Mouse (Mus musculus): Measurements from ENCODE around the gene Dnaja3. TPM values are rescaled to one million over a fixed set of nuclear protein-coding genes. Genes with fewer than 3 reads are reported as not detected.

Gene Dnaja3
- total RNA-seq (2022) = 10 to 100 TPM; 59.6 to 68.7 (median 64.4) TPM

DNA sequence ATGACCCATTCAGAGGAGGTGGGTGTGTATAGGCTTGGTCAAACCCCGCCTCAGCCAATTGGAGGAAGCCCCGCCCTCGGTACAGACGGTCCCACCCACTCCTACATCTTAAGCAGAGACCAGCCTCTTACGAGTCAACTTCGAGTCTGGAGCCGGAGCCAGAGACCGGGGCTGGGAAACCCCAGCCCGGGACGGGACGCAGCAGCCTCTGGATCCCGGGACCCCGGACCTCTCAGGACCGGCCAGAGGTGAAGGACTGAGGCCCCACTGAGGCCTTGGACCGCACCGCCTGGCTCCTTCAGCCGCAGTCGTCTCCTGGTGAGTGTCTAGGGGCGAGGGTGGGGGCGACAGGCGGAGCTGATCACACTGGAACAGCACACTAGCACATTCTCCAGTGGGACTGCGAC lies at the start of gene Dnaja3, which contains the start of gene Vasn:
Dnaja3 (plus strand) TSS at position 159 of the 407 bp plus-strand sequence.
Vasn (plus strand) TSS at position 111 of the 407 bp plus-strand sequence.
- peak; percentile 58 to 72 for DNase-seq (ENCODE audit: low spot score in 2 of 2)

DNA sequence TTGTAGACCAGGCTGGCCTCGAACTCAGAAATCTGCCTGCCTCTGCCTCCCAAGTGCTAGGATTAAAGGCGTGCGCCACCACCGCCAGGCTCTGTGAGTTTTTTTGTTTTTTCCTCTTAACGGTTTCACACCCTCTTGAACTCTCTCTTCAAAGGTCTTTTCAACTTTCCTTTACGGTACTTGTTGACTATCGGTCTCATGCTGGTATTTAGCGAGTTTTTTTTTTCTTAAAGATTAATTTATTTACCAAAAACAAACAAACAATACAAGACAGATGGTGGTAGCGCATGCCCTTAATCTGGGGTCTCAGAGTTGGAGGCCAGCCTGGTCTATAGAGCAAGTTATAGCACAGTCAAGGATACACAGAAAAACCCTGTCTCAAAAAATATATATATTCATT lies 49.6 kb upstream of the Dnaja3 start:
- DNase-seq (ENCODE audit: low spot score in 2 of 2) = no peak

DNA sequence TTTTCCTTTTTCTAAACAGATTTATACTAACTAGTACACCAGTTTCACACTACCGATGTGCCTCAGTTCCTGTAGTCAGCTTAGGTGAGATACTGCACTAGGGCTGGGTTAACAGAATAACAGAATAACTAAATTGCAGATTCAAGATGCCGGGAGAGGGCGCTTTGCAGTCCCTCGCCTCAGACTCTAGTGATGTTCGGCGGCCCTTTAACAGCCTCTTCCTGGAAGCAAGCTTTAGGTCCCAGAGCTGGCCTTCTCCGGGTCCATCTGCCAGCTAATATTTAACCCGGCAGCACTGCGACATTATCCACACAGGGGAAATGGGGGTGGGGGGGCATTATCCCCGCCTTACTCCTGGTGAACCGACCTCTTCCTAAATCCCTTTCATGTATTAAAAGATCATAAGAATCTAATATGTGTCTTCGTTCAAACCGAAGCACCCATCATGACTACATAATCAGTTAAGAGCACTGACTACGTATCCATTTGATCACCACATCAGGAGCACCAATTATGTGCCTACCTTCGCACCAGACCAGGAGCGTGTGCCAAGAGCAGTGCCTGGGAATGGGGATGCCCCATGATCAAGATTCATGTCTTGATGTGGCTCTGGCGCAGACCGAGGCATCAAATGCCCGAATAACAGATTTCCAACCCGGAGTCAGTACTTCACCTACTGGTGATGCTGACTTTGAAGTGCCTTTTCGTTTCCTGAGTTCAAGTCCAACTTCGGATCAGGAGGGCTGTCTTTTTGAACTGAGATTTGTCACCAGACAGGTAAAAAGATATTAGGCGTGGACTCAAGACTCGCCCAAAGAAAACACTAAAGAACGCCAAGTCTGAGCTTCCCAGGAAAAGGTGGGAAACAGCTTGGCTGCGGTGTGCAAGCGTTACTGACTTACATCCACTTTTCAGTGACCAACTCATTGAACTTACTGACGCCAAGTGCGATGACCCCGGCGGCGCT lies 46.6 kb upstream of the Dnaja3 start:
- DNase-seq (ENCODE audit: low spot score in 2 of 2) = peak in 1 of 2 experiments; percentile 41

DNA sequence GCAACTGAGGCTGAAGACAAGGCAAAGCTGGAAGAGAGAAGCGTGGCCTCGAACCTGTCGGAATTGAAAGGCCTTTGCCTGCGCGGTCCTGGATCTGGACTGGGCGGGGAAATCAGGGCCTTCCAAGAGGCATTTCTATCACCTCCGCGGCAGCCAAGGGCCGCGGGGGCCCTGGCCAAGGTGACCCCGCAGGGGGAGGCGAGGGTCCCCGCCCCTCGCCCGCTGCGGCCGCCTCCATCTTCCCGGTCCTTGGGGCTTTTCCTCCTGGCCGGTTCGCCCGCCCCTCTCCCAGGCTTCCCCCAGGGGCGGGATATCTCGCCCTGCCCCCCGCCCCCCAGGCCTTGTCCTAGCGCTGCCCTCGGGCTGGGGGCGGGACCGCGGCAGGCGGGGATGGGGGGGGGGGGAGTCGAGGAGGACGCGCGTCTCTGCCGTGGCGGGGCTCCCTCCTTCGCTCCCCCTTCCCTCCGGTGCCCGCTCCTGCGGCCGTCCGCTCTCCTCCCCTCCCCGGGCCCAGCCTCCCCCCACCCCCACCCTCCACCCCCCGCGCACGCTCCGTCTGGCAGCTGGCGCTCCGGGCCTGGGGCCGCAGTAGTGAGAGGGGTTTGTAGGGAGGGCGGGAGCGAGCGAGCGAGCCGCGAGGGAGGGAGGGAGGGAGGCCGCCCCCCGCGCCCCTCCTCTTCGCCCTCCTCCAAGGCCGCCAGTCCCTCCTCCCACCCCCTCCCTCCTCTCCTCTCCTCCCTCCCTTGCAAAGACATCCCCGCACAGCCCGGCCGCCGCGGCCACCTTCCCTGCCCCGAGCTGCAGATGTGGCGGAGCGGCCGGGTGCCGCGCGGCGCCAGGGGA lies 45.6 kb upstream of the Dnaja3 start, which contains the start of gene Glis2:
Glis2 (plus strand) TSS at position 743 of the 843 bp plus-strand sequence.
- DNase-seq (ENCODE audit: low spot score in 2 of 2) = no peak

DNA sequence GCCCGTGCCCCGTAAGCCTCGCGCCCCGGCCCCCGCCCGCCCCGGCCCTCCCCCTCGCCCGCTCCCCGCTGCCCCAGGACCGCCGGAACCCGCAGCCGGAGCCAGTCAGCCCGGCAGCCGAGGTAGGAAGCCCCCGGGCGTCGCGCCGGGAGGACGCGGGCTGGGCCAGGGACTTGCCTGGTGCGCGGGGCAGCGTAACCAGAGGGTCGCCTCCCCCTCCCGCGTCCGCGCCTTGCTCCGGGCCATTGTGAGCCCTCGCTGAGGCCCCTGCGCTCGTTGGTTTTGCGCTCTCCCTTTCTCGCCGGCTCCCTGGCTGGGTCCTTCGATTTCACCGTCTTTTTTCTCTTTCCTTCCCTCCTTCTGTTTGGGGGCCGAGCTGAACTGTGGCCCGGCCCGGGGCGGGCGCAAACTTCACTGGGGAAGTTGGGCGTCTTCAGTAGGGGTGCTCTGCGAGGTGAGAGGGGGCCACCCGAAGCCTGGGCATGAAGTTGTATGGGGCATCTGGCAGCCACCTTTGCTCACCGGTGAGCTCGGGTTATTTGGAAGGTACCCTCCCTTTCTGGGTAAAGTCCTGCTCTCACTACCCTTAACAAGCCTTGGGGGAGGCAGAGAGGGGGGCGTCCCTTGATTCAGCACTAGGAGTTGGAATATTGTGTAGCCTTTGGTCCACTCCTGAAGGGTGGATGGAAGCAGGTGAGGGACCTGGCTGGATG lies 44.8 kb upstream of the Dnaja3 start:
- DNase-seq (ENCODE audit: low spot score in 2 of 2) = no peak

DNA sequence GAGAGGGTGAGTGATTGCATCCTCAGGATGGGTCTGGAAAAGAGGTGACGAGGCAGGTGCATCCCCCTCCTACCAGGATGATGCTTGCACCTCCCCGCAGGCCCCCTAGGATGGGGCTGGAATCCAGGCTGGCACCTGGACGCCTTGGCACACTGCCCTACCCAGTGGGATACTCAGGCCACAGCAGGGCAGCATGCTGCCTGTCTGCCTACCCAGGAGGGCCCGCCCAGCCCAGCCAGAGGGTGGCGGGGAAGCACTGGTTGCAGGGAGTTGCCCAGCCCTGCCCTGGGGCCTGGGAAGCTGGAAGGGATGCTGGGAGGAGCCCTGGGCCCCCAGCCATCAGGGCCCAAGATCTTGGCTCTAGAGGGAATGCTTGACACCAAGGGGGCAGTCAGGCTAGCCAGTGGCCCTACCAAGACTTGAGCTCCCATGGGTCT lies 44.2 kb upstream of the Dnaja3 start:
- no peak for DNase-seq (ENCODE audit: low spot score in 2 of 2)

DNA sequence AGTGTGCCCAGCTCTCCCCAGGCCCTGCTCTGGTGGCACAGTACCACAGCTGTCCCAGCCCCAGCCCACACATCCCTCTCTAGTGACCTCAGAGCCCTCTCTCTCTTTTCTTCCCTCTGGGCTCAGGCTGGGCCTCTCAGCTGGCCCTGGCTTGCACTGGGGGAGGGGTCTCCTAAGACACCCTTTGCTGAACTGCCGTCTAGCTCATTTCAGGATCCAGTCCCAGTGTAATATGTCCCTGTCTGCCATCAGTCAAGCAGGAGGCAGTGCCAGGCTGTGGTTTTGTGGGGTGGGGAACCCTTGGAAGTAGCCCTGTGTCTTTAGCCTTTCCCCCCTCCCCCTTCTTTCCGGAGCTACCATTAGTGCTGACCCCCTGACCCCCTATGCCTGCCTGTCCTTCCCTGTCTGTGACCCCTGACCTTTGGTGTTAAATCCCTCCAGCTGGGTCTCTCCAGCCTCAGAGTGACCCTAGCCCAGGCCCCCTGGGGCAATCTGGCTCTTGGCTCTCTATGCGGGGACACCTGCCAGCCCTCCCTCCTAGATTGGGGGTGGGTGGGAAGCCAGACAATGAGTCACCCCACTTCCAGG lies 43.6 kb upstream of the Dnaja3 start:
- no peak for DNase-seq (ENCODE audit: low spot score in 2 of 2)

DNA sequence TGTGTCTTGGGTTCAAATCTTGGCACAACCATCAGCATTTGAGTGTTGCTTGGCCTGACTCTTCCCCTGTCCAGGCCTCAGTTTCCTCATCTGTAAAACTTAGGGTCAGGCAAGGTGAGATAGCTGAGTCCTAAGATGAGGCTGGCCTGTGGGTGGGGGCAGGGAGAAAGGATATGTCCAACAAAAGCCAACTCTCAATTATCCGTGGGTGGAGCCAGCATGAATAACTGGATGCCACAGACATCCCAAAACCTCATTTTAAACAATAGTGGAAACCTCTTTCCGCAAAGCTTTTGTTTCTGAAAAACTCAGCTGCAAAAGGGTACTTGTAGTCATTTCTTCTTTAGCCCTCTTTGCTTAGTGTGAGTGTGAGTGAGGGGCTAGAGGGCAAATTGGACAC lies 43.0 kb upstream of the Dnaja3 start:
- DNase-seq (ENCODE audit: low spot score in 2 of 2) = no peak

DNA sequence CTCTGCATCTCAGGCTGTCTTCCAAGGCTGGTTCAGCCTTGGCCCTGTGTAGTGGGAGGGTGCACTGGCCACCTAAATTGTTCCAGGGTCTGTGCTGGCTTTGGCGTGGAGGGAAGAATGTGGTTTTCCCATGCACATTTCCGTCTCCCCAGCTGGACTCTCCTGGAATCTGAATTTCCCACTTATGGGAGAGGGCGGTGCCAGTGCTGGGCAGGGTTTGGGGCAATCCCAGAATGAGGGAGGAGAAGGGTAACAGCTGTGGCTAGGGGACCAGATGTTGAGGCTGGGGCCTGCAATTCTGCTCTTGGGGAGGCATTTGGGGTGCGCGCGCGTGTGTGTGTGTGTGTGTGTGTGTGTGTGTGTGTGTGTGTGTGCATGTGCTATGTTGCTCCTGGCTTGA lies 42.5 kb upstream of the Dnaja3 start:
- DNase-seq (ENCODE audit: low spot score in 2 of 2) = no peak

DNA sequence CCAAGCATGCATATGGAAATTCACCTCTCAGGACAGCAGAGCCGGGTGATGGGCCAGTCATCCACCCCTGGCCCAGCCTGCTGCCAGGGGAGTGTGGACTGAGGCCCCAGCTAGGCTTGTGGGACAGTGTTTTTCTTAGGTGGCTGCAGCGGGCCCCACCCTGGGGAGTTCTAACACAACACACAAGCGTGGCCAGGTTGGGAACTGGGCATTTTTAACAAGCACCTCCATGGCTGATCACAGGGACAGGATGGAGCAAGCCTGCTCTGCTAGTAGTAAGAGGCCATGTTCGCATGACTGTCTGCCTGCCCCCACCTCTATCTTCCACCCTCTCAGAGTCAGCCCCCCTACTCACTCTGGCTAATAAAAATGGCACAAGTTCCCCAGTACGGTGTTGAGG lies 41.7 kb upstream of the Dnaja3 start:
- no peak for DNase-seq (ENCODE audit: low spot score in 2 of 2)

DNA sequence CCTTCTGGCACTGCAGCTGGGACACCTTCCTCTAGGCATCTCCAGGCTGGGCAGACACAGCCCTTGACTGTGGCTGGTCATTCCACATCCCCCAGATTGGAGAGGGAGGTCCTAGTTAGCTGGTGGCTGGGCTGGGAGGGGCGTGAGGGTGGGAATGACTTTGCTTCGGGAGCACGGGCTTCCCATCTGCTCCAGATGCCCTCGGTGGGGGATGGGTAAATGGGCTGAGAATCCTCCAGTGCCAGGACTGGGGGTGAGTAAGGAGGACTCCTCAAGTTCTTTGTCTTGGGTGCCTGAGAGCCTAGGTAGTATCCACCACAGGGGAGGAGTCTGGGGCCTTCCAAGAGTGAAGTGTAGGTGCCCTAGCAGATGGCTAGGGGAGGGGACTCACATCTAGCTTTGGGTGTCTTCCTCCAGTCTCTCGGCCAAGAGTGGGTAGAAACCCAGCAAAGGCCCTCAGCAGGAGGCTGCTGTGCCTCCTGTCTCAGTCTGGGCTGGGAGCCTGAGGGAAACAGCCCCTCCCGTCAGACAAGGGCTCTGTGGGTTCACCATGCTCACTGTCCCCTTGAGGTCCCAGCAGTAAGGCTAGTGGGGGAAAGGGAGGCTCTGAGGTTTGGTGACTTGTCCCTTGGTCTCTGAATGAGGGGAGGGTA lies 40.8 kb upstream of the Dnaja3 start:
- no peak for DNase-seq (ENCODE audit: low spot score in 2 of 2)

DNA sequence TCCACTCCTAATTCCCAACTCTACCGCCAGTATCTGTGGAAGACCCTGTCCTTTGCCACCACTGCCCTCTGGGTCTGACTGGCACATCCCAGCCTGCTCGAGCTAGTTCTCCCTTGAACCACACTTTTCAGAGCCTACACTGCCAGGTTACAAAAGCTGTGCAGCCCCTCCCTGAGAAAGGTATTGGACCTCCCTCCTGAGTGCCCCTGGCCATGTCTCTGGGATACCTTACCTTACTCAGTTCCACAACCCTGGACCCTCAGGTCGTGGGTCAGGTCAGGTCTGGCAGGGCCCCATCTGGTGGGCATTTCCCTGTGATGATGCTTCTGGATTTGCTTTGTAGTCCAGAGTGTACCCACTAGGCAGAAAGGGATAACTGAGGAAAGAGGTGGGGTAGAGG lies 40.2 kb upstream of the Dnaja3 start:
- DNase-seq (ENCODE audit: low spot score in 2 of 2) = no peak

DNA sequence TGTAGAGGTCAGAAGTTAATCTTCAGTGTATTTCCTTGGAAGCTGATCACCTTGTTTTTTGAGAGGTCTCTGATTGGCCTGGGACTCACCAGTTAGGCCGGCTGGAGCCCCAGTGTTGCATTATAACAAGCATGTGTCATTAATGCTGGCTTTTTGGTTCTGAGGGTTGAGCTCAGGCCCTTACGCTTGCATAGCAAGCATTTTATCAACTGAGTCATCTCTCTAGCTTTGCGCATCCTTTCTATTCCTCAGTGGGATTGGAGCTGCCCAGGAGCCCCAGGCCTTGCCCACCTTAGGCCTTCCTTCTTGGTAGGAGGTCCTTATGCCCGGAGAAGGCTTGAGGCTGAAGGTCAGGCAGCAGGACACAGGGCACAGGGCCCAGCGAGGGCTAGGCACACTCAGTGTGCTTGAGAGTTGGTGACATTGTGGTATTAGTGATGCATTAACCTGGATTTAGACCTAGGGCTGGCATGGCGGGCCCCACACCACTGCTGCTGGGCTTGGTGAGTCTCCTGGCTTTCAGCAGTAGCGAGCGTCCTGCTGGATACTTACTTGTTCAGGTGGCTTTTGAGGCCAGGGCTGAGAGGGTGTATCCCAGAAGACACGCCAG lies 39.0 kb upstream of the Dnaja3 start:
- DNase-seq (ENCODE audit: low spot score in 2 of 2) = no peak

DNA sequence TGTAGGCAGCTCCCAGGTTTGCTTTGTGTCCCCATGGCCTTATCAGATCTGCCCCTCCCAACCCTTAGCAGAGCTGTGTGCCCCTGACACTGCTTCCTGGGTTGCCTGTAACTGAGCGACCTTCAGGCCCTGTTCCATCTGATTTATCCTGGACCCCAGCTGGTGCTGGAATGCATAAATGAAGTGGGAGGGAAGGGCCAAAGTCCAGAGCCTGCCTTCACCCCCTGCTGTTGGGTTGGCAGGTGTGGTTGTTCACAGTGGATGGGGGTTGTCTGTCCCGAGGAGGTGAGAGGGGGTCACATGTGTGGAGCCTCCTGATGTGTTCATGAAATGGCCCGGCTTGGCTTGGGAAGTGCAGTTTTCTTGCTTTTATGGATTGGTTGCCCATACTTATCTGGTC lies 37.6 kb upstream of the Dnaja3 start:
- DNase-seq (ENCODE audit: low spot score in 2 of 2) = no peak

DNA sequence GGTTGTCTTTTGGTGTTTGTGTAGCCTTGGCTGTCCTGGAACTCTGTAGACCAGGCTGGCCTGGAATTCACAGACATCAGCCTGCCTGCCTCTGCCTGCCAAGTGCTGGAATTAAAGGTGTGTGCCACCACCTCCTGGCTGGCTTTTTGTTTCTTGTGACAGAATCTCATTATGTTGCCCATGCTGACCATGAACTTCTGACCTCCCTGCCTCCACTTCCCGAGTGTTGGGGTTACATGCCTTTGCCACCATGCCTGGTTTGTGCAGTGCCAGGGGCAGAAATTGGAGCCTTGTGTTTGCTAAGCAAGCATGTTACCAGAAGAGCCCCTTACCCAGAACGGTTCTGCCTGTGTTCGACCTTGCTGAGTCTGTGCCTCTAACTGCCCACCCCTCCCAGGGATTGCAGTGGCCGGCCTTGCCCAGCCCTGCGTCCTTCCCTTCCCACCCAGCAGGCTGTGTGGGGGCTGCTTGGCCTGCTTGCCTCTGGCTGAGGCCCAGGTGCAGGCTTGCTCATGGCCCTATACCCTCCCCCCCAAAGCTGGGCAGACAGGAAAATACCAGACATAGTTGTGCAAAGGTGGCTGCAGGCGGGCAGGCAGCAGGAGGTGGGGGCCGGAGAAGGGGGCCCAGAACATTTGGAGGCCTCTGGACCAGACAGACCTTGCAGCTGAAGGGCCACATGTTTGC lies 36.9 kb upstream of the Dnaja3 start:
- no peak for DNase-seq (ENCODE audit: low spot score in 2 of 2)

DNA sequence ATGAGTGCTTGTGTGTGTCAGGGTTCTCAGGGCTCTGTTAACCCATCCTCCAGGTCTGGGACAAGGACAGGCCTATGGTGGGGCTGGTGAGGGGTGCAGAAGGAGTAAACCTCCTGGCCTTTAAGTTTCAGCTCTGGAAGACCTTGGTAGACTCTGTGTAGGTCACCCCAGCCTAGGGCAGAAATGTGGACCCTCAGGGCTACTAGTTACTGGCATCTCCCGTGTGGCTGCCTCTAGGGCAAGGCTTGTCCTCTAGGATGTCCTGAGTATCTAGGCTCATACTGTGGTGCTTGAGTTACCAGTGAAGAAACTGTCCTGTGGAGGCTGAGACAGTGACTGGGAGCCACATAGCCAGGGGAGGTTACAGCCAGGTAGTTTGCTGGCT lies 36.3 kb upstream of the Dnaja3 start:
- DNase-seq (ENCODE audit: low spot score in 2 of 2) = no peak

DNA sequence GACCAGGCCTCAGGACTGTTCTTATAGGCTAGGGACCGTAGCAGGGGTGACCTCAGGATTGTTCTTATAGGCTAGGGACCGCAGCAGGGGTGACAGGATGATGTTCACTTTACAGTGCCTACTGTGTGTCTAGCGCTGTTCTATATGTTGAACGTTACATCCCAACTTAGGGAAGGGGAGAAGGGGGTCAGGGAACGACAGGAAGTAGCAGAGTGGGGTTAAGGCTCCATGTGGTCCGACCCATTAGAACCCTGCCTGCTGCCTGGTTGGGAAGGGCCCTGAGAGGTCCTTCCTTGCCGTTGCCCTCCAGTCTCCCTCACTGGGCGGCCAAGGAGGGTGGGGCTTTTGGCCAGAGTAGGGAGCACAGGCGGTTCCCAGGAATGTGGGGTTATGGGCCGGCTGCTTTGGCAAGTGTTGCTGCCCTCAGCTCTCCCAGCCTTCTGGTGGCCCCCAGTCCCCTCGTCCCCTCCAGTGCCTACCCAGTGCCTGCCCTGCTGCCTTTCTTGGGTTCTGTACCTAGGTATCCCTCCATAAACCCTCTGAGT lies 35.4 kb upstream of the Dnaja3 start:
- DNase-seq (ENCODE audit: low spot score in 2 of 2) = no peak

DNA sequence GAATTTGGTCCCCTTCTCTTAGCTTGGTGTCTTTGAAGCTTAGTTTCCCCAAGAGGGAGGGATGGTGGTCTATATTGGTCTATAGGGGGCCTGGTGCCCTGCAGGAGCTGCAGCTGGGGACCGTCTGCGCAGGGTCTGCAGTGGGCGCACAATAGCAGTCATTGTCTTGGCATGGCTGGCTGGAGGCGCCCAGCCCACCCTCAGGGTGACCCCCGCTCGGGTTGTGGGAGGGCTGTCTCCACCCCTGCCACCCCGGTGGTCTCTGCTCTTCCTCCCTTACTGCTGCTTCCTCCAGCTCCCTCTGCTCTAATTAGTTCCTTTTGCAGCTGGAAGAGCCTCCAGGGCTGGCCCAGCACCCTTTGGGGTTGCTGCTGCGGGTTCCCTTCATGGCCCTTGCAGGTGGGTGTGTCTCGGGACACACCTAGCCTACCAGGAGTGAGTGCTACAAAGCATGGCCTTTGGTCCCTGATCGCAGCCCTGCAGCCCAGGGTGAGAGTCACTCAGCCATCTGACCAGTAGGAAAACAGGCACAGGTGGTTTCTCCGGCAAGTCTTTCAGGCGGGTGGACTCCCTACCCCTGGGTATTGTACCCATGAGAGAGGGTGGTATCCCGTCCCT lies 34.2 kb upstream of the Dnaja3 start:
- no peak for DNase-seq (ENCODE audit: low spot score in 2 of 2)

Data from layer of hippocampus, adult 8-10 months (tissue).